Mouse (Mus musculus) frontal cortex, postnatal 10 days (tissue): ENCODE data around the gene Fam13a.

Experiments used
- DNase-seq, 2 experiments: peaks; one replicate each; pipeline ENCODE4 v3.0.0; 2022; ENCODE audit warnings: low spot score in 2 of 2, mixed read lengths in 1 of 2

Fam13a gene

GRCm38 (mm10) chr6:59024164-59024724 is at the start of gene Fam13a:
Fam13a (minus strand) TSS chr6:59024549.
- DNase-seq, result peak; percentile 78 to 83

GRCm38 (mm10) chr6:59072096-59073060 is 48.0 kb upstream of the Fam13a start:
- DNase-seq, result no peak

GRCm38 (mm10) chr6:59071691-59072090 is 47.3 kb upstream of the Fam13a start:
- no peak for DNase-seq

GRCm38 (mm10) chr6:59068187-59068586 is 43.8 kb upstream of the Fam13a start:
- no peak for DNase-seq

- no peak for DNase-seq
These were observed 40.1 kb upstream of the Fam13a start for GRCm38 (mm10) chr6:59064440-59064839.

GRCm38 (mm10) chr6:59053232-59053631 is 28.9 kb upstream of the Fam13a start:
- DNase-seq, result no peak

GRCm38 (mm10) chr6:59039719-59040118 is 15.4 kb upstream of the Fam13a start:
- DNase-seq, result no peak

- no peak for DNase-seq
These were observed 8.4 kb upstream of the Fam13a start for GRCm38 (mm10) chr6:59032748-59033147.

- no peak for DNase-seq
These were observed 7.2 kb upstream of the Fam13a start for GRCm38 (mm10) chr6:59031539-59031938.

- DNase-seq, result no peak
These were observed 6.3 kb upstream of the Fam13a start for GRCm38 (mm10) chr6:59030667-59031066.

GRCm38 (mm10) chr6:59030037-59030436 is 5.7 kb upstream of the Fam13a start:
- no peak for DNase-seq

GRCm38 (mm10) chr6:59028871-59029270 is 4.5 kb upstream of the Fam13a start:
- DNase-seq, result no peak

- DNase-seq, result no peak
These were observed 457 bp upstream of the Fam13a start for GRCm38 (mm10) chr6:59024806-59025205.

- no peak for DNase-seq
These were observed 740 bp downstream of the Fam13a start for GRCm38 (mm10) chr6:59023455-59024163.

GRCm38 (mm10) chr6:59022621-59023020 is 1.7 kb downstream of the Fam13a start:
- no peak for DNase-seq

- DNase-seq, result no peak
These were observed 4.0 kb downstream of the Fam13a start for GRCm38 (mm10) chr6:59020346-59020745.

- no peak for DNase-seq
These were observed 4.5 kb downstream of the Fam13a start for GRCm38 (mm10) chr6:59019847-59020246.

GRCm38 (mm10) chr6:59016336-59016832 is 8.0 kb downstream of the Fam13a start:
- no peak for DNase-seq

GRCm38 (mm10) chr6:59014760-59015159 is 9.6 kb downstream of the Fam13a start:
- DNase-seq, result no peak

- DNase-seq, result no peak
These were observed 10.1 kb downstream of the Fam13a start for GRCm38 (mm10) chr6:59014088-59014759.

- no peak for DNase-seq
These were observed 13.6 kb downstream of the Fam13a start for GRCm38 (mm10) chr6:59010792-59011191.

- no peak for DNase-seq
These were observed 19.7 kb downstream of the Fam13a start for GRCm38 (mm10) chr6:59004630-59005029.
